Mouse (Mus musculus) retina, adult 2 months (tissue): ENCODE data around the gene Nkx2-9.

Experiments
- DNase-seq: peaks from one replicate; pipeline ENCODE4 v3.0.0-alpha.2; 2012; ENCODE audit warnings: low read depth, low spot score

Gene Nkx2-9

GRCm38 (mm10) chr12:56612761-56613437, at the start of gene Nkx2-9:
Gene Nkx2-9, minus strand, starts transcription at chr12:56613284.
- DNase-seq = no peak

- DNase-seq = peak; percentile 16
Measured at GRCm38 (mm10) chr12:56637181-56637566, 24.1 kb upstream of the Nkx2-9 start.

- peak; percentile 32 for DNase-seq
Measured at GRCm38 (mm10) chr12:56636534-56637180, 23.6 kb upstream of the Nkx2-9 start.

DNA sequence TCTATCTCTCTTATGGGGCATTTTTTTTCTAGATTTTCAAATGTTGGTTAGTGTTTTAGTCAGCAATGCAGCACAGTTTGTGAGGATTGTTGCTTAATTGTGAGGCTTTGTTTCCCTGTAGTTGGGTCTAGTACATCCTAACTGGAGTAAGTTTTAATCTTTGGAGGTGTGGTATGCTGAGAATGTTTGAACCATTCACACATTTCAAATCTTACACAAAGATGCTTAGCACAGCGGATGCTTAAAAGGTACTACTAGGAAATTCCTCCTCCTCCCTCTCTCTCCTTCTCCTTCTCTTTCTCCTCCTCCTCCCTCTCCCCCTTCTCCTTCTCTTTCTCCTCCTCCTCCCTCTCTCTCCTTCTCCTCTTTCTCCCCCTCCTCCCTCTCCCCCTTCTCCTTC, 3.0 kb upstream of the Nkx2-9 start:
- no peak for DNase-seq

GRCm38 (mm10) chr12:56615391-56615790, 2.3 kb upstream of the Nkx2-9 start:
- DNase-seq = no peak

DNA sequence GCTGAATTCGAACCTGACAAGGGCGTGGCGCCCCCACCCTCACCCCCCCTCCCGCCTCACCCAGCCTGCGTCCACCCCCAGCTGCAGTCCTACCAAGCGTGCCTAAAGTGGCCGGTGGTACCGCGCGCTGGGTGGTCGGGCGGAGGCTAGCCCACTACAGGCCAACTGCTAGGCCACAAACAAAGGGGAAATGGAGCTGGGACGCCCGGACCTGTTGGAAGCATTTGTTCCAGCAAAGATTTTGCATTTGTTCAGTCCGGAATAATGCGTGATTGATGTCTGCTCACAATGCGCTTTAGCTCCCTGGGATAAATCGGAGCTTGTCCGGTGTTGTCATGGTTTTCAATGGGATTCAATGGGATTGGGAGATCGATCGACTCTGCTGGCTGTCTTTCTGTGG, 1.4 kb upstream of the Nkx2-9 start:
- no peak for DNase-seq

DNA sequence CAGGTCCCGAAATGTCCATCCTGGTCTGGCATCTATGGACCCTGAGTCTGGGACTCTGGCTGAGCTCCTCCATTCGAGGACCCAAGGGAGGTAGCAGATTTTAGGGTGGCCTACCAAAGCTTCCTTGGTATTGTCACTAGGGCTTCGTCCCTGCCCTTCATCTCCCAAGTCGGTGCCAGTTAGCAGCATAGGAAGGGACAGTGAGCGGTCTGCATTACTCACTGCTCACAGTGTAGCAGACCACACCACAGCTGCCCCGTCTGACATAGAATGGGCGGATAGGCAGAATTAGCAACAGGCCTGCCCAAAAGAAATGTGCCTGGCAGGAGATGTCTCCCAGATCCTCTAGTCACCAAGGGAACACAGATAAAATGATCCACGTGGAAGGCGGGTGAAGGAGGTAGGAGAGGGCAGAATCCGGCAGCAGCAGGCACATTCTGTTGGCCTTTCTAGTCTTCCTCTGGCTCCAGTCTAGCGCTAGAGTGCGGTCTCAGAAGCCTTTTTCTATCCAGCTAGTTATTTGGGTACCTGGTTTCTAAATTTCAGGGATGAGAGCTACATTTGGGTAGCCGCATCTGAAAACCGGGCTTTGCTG, 929 bp upstream of the Nkx2-9 start:
- no peak for DNase-seq

- no peak for DNase-seq
Measured at GRCm38 (mm10) chr12:56613438-56613830, 350 bp upstream of the Nkx2-9 start.

- no peak for DNase-seq
Measured at GRCm38 (mm10) chr12:56612349-56612735, 742 bp downstream of the Nkx2-9 start.

GRCm38 (mm10) chr12:56611504-56612348, 1.4 kb downstream of the Nkx2-9 start:
- no peak for DNase-seq

- DNase-seq = no peak
Measured at GRCm38 (mm10) chr12:56610851-56611250, 2.2 kb downstream of the Nkx2-9 start.

DNA sequence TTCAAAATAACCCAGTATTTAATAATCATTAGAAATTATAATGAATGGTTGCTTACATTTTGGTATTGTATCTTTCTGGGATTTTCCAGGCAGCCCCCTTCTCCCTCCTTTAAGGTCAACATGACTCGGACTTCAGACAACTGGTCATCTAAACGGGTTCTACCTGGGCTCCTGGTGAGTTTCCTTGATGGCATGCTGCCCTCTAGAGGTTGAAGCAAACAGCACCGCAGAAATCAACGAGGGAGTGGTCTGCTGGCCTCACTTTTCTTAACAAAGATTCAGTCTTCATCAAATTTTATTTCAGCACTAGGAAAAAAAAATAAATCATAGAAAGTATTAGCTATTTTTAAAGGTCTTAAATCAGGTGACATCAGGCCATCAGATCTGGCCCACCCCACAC, 21.4 kb downstream of the Nkx2-9 start:
- no peak for DNase-seq

DNA sequence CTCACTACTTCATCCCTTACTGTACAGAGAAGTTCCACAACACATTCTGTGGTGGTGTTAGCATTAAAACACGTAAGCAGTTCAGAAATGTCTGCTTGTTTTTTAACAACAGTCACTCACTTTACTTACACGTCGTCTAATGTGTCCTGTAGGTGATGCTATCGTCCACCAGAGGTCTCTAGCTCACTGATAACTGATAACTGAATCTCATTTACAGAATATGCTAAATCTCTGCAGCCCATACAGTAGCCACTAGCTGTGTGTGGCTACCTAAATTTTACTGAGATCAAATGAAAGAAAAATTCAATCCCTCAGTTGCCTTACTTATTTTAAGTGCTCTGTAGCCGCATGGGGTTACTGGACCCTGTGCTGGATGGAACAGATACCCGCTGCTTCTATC, 25.3 kb downstream of the Nkx2-9 start:
- peak; percentile 9 for DNase-seq
